Mouse (Mus musculus): ENCODE data around the gene Usp31.

DNA sequence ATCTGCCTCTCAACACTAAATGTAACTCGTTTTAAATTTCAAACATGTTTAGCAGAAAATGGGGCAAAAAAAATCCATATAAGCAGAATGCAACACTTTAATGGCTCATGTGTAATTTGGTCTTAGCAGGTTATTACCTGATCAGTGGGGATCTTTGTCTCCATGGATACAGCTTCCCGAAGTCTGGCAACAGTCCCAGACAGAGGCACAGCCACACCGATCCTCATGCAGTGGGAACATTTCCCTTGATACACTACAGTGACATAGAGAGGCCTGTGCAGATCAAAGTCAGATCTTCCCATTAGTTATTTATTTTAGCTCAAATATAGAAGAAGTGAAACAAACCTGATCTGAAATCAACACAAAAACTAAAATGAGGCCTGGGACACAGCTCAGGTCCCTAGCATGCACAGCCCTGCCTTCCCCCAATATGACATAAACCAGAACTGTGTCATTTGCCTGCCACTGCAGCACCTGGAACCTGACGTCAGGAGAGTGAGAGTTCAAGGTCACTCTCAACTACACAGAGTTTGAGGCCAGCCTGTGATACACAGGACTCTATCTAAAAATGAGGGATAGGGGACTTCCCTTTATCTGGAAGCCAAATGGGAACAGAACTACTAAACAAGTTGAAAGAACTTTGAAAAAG, 29.8 kb downstream of the Usp31 start:
- no peak for TF ChIP-seq POLR2A (IDR thresholded peaks at IDR 0.05; ENCODE audit: low read depth, low read length)
- TF ChIP-seq CTCF (IDR thresholded peaks at IDR 0.05; ENCODE audit: extremely low read depth, insufficient read depth, insufficient read length, insufficient replicate concordance) = no peak

Measured in spleen, adult 2 months (tissue).